Mouse (Mus musculus): Measurements from ENCODE around the gene 4930455H04Rik.

4930455H04Rik gene

DNA sequence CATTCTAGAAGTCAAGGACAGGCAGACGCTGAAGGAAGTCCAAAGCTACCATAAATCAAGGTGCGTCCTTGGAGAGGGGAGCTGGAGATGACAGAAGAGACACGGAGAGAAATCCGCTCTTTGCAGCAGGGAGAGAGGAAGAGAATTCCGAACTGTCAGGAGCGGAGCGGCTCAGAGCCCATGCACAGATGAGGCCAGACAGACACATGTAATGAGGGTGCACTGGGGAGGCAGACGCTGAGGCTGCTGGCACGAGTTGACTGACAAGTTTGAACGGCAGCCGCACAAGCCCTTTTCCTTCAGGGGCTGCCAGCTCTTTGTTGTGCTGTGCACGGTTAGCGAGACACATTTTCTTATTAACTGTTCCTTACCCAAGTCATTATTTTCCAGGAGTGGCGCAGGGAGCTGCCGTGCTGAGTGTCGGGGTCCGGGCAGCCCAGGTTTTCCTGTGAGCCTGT lies 502 bp downstream of the 4930455H04Rik start, which contains the start of gene Palmd:
Palmd (minus strand) TSS at position 448 of the 458 bp plus-strand sequence.
- peak; percentile 21 to 24 for DNase-seq

DNA sequence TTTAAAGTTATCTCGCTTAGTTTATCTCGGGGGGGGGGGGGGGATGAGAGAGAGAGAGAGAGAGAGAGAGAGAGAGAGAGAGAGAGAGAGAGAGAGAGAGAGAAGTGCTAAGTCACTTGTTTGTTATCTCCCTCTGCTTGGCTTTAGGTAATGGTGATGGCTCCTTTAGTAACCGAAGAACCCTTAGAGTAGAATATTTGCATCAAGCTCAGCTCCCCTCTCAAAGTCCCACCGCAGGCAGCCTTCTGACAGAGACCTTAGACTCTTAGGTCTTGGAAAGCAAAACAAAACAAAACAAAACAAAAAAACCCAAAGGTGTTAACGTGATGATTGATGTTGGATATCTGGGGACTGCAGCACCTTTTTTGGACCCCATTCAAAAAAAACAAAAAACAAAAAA lies 936 bp downstream of the 4930455H04Rik start:
- no peak for DNase-seq

DNA sequence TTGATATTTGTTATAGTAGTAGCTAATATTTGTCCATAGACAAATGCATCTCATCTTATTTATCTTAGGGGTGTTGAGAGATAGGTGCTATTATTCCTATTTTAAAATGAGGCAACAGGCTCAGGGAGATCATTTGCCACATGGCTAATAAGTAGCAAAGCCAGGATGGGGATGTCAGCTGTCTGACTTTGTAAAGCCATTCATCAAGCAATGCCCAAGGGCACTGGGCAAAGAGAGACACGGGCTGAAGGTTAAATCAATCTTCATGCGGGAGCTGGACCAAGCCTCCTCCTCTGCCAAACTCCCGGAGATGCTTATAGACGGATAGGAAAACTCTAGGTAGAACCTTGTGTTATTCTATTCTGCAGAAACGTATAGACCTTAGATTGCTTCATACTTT lies 1.7 kb downstream of the 4930455H04Rik start:
- no peak for DNase-seq

DNA sequence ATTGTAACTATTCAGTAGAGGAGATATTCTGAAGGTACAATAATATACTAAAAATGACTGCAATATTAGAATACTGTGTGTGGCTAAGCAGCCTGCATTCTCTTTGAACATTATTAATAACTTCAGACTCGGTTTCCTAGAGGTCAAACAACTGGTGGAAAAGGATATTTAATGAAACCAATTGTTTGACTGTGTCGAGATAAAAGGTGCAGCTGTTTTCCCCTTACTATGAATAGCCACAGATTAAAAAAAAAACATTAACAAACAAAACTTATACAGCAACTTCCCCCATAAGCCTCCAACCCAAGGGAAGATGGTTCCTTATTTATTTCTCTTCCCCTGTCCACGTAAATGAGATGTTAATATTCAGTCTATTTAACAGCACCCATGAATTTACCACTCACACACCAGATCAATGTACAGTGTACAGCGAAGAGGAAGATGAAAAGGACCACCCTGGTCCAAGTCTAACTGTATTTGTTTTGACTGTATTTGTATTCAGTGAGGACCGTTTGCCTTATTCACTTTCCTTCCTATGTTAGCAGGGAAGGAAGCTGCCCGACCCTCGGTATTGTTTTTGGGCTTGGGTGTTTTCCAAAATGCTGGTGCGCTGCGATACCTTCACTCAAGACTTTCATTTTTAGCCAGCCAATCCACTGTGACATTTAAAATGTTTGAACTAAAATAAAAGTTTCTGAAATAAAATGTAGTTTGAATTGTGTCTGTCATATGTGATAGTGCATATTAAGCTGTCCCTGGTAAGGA lies 13.9 kb downstream of the 4930455H04Rik start:
- DNase-seq: no peak

GRCm38 (mm10) chr3:116985042-116985455 lies 17.0 kb downstream of the 4930455H04Rik start:
- DNase-seq: no peak

DNA sequence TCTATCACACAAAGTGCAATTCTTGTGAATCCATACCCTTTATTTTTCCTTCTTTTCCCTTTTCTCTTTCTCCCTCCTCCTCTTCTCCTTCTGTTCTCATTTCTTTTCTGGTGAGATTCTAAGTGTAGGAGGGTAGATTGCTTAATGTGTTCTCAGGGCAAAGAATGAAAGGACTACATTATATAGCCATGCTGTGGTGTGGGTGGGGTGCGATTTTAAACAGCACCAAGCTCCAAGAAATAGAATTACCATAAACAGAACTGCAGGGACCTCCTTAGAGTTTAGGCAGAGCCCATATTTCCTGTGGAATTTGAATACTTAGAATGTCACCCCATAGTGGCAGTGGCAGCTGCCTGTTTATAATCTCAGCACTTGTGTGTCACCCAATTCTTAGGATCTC lies 17.7 kb downstream of the 4930455H04Rik start:
- DNase-seq: no peak

GRCm38 (mm10) chr3:116986451-116986850 lies 18.4 kb downstream of the 4930455H04Rik start:
- DNase-seq: no peak

GRCm38 (mm10) chr3:116988221-116988620 lies 20.2 kb downstream of the 4930455H04Rik start:
- DNase-seq: no peak

DNA sequence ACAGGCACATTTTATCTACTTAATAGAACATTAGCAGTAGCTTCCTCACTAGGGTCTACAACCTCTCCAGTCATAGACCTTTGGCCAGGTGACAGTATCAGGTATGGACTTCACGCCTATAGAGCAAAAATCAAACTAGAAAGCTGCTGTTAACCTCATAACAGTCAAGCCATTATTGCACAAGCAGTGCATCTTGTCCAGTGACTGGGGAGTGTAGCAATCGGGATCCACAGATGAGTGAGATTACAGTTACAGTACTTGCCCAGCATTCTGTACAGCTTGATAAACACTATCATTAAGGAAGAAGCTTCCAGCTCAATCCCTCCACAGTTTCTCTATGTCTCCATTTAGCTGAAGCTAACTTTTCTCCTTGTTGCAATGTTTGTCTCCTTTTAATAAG lies 23.1 kb downstream of the 4930455H04Rik start:
- no peak for DNase-seq

GRCm38 (mm10) chr3:116993011-116993410 lies 24.9 kb downstream of the 4930455H04Rik start:
- DNase-seq: no peak

GRCm38 (mm10) chr3:117001686-117002485 lies 33.8 kb downstream of the 4930455H04Rik start:
- no peak for DNase-seq

DNA sequence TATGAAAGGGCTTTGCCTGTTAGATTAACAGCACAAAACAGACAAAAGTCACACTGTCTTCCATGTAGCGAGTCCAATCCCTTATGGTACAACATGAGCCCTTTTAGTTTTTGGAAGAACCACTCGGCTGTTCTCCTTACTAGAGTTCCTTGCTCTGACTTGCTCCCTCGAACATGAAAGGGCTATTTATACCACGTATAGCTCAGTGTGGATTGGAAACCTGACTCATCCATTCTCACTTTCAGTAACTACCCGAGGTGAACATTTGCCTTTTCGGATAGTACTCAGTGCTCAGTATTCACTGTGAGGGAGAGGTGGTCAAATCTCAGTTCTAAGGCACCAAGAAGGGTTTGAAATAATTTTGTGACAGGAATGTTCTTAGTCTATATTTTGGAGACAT lies 35.3 kb downstream of the 4930455H04Rik start:
- DNase-seq: no peak

DNA sequence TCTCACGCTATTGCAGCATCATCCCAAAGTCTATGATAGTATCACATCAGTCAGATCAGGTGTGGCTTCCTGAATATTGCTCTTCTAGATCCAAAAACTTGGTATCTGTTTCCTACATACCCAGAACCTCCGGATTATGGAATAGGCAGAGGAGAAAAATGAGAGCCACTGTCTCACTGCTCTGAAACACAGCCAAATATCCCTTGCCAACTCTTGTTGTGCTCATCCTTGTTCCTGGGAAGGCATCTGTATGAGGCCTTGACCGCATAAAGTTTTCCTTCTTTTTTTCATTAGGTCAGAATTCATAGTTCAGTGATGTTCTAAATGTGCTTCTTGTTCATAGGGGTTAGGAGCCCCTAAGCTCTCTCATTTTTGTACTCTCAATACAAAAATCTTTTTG lies 38.6 kb downstream of the 4930455H04Rik start:
- DNase-seq: no peak

DNA sequence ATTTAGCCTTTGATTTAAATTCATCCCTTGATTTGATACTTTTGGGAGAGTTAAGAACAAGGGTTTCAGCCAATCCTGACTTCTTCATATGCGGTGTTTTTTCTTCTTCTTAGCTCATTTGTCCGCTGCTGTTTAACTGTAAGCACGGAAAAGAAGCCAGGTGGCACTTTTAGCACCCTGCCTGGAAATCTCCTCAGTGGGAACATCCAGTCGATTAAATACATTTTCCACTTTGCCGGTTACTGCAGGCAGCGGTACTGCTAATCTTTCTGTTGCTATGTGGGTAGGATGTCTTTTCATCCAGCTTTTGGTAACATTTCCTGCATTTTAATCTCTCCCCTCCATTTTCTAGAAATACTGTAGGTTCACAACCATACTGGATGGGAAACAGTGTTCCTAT lies 39.3 kb downstream of the 4930455H04Rik start:
- peak in 1 of 2 experiments; percentile 11 for DNase-seq

DNA sequence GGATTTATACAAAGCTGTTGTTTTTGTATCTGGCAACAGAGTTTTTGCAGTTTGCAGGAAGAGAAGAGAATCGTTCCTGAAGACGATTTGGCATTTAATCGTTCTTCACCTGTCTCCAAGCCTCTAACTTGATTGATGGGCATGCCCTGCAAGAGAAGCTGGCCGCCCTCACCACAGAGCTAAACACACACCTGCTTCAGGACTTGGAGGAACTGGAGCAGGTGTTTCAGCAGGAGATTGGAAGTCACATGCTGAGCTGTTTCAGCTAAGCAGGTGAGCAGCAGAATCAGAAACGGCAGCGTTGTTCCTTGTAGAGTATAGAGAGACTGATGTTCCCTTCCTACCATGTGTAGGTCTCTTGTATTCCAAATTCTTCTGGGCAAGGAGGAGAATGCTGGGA lies 42.1 kb downstream of the 4930455H04Rik start:
- no peak for DNase-seq

DNA sequence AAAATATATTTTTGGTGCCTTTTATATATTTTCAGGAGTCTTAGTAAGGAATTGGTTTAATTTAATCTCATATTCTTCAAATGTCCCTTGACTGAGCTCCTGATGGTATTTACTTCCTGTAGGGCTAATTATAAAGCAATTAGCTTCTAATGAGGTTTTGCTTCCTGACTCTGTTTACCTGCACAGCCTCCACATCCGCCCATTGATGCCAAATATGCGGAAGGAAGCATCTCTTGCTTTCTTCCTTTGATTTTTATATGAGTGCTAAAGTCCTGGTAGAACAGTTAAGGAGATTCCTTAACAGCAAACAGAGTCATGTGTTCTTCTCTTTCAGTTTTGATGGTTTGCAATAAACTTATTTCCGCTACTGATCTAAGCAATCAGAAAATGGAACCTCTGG lies 52.3 kb downstream of the 4930455H04Rik start:
- no peak for DNase-seq

DNA sequence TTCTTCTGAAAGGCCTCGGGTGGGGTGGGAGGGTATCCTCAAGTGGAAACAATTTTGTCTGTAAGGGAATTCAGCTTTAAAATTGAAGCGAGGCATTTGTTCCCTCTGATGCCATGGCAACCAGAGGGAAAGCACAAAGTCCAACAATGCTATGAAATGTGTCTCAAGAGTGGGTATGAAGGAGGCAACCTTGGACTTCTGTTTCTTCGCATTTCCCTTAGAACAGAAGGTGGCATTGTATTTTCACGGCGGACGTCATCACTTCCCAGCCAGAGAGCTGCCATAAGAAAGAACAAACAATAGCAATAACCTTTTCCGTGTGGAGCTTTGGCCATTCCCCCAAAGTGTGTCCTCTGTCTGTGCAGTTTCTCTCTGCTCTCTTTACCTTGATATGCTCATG lies 53.8 kb downstream of the 4930455H04Rik start:
- no peak for DNase-seq

DNA sequence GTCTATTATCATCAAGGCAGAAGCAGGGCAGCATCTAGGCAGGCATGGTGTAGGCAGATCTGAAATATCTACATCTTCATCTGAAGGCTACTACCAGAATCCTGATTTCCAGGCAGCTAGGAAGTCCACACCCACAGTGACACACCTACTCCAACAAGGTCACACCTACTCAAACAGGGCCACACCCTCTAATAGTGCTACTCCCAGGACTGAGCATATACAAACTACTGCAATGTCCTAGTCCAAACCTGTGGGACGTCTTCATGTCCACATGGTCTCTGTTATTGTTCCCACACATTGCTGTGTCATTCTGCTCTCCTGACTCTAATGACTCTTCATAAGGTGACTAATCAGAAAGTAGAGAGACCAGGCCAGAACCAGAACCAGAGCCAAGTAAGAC lies 56.0 kb downstream of the 4930455H04Rik start:
- DNase-seq: no peak

DNA sequence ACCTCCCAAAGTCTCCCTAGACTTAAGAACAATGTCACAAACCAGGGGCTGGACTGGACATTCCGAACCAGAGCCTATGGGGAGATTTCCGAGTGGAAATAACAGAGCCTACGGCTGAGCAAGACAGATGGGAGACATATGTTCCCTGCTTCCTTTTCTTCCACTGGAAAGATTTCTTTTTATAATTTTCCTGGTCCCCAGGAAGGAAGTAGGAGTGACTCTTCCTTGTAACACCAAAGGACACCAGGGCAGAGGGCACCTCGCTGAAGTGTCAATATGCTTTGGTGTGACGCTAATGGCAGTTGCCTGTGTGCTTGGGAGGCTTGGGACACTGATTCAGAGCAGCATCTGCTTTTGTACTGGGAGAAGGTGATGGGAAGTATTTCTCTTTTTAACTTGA lies 56.5 kb downstream of the 4930455H04Rik start:
- no peak for DNase-seq

DNA sequence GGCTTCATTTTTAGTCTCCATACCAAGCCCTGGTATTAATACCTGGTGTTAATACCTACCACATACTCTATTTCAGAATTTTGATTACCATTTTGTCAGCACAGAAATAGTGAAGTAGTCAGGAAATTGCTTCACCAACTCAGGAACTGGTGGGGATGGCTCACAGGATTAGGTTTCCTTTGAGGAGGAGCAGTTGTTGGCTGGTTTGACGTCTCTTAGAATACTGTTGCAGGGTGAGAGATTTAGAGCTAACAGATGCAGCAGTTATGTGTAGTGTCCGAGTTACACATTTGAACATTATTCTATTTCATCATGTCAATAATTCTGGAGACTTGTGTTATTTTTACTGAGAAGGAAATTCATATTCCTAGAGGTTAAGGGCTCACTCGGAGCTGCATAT lies 57.4 kb downstream of the 4930455H04Rik start:
- DNase-seq: no peak

Data from cerebellum, postnatal 25 days (tissue).